Mouse (Mus musculus) left cerebral cortex, postnatal 14 days (tissue): Measurements from ENCODE around the gene Cops8. TPM values are rescaled to one million over a fixed set of nuclear protein-coding genes. Genes with fewer than 3 reads are reported as not detected.

ENCODE experiments used
- DNase-seq, 2 experiments: peaks; one replicate each; pipeline ENCODE4 v3.0.0; 2021 to 2022; ENCODE audit warnings: low spot score in 2 of 2, mixed read lengths in 1 of 2
- intact Hi-C: fragments of 180-260 bp; cut with DNase I; formaldehyde crosslinking; loops from one replicate; pipeline ENCODE4 v1.15.1; 2025
- total RNA-seq, 2 experiments: library from RNA; stranded (reverse); gene quantifications; 2 replicates each; pipeline ENCODE4 v1.2.3; 2021

Cops8 gene
- total RNA-seq, 2 experiments from 2014 or later, result 92.0 to 102 TPM

- intact Hi-C loops, result no loop called here
Observed at GRCm38 (mm10) chr1:90634205-90634745, 31.5 kb downstream of the Cops8 start.

GRCm38 (mm10) chr1:90638335-90638734 lies 35.6 kb downstream of the Cops8 start:
- DNase-seq, result no peak
- intact Hi-C loops, result no loop called here

More at GRCm38 (mm10) chr1:90634205-90634745, 31.5 kb downstream of the Cops8 start:
- no peak for DNase-seq

DNA sequence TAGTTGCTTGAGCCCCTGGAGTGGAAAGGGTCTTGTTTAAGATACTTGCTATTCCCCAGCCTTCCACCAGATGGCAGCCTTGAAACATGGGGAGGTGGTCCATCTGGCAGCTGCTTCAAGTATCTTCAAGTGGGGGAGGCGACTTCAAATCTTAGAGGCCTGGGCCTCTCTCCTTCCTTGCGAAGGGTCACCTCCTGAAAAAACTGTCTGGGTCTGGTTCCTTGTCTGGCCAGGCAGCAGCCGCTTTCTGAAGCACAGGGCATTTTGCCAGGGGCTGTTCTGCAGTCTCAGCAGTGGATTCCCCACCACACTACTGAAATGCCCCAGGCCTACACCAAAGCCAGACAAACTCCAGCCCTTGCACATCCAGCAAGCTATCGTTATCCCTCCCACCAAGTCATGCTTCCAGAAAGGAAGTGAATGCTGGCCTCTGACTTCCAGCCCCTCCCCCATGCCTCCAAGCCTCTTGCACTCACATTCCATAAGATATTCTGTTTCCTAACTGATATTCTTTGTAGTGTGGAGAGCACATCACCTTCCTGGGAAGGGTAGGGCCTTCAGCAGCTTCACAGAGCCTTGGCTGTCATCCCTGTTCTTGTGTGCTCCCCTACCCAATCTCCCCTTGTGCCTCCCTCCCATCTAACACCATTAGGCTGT lies 48.1 kb downstream of the Cops8 start:
- intact Hi-C loops, result loop anchor here (1.0 to 2.0 kb wide), 2 partner anchors 190 to 305 kb away; no protein-coding TSS in a partner anchor
- peak; percentile 79 to 88 for DNase-seq

- intact Hi-C loops, result loop anchor here (2.0 kb wide), 1 partner anchor 189 kb away; no protein-coding TSS in a partner anchor
- no peak for DNase-seq
Observed at GRCm38 (mm10) chr1:90651781-90652180, 49.0 kb downstream of the Cops8 start.

- intact Hi-C loops, result no loop called here
- no peak for DNase-seq
Observed at GRCm38 (mm10) chr1:90652553-90652952, 49.8 kb downstream of the Cops8 start.

- intact Hi-C loops, result no loop called here
- no peak for DNase-seq
Observed at GRCm38 (mm10) chr1:90656492-90657245, 53.9 kb downstream of the Cops8 start.

GRCm38 (mm10) chr1:90657292-90658050 lies 54.7 kb downstream of the Cops8 start:
- intact Hi-C loops, result no loop called here
- DNase-seq, result no peak

GRCm38 (mm10) chr1:90658581-90658980 lies 55.8 kb downstream of the Cops8 start:
- peak in 1 of 2 experiments; percentile 55 for DNase-seq
- intact Hi-C loops, result no loop called here

DNA sequence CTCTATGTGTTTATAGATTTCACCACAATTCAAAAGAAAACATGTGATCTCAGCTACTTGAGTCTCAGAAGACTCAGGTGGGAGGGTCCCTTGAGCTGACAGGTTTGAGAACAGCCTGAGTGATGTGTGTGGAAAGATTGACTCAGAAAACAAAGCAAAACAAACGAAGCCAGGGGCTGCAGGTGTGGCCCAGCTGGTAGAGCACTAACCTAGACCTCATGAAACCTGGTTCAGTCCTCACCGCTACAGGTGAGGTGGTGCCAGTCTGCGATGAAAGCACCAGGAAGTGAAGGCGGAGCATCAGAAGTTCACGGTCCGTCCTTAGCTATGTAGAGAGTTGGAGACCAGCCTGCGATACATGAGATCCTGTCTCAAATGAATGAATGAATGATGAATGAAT lies 57.4 kb downstream of the Cops8 start:
- no peak for DNase-seq
- intact Hi-C loops, result no loop called here

- intact Hi-C loops, result no loop called here
- no peak for DNase-seq
Observed at GRCm38 (mm10) chr1:90662491-90662890, 59.7 kb downstream of the Cops8 start.

Other genes starting within 250 kb of the Cops8 start
- gene Col6a3, start 241.0 kb downstream of the Cops8 start, total RNA-seq, result 1 to 10 TPM; 6.5 to 7.1 TPM